Mouse (Mus musculus) neutrophil, adult 65 days (primary cell): ENCODE measurements around the gene Glt1d1. TPM values are rescaled to one million over a fixed set of nuclear protein-coding genes. Genes with fewer than 3 reads are reported as not detected.

Source experiments
- total RNA-seq: library from RNA; stranded (reverse); gene quantifications from 2 replicates; pipeline ENCODE4 v1.2.4, GENCODE M21; 2023

Glt1d1 gene
- 3.8 and 4.6 TPM in 2 replicates for total RNA-seq

GRCm38 (mm10) chr5:127632167-127633145 lies at the start of gene Glt1d1, which contains the start of gene Slc15a4:
Glt1d1 (plus strand) TSS chr5:127632262.
Slc15a4 (minus strand) TSS chr5:127632897.

Other genes starting within 250 kb of the Glt1d1 start
- 71.5 and 78.1 TPM in 2 replicates for gene Slc15a4, start 635 bp downstream of the Glt1d1 start, total RNA-seq